Mouse (Mus musculus) hindbrain, embryonic 12.5 days (tissue): ENCODE measurements around the gene Mtmr2. TPM values are rescaled to one million over a fixed set of nuclear protein-coding genes. Genes with fewer than 3 reads are reported as not detected.
A peak's percentile ranks its signal among the peaks of the same experiment; 100 is the strongest.

Source experiments
- ATAC-seq: fragments of 200-750 bp; cut with Nextera tagmentation; 2 replicates; pipeline ENCODE4 v1.8.0; 2017; ENCODE audit warnings: moderate TSS enrichment; ENCODE audit not compliant: low FRiP score
- H3K27ac ChIP-seq: fragments of 300-500 bp; sonication (generic); 2 replicates; pipeline ENCODE4 v1.5.1; 2016; ENCODE audit warnings: mild to moderate bottlenecking
- H3K27me3 ChIP-seq: fragments of 300-500 bp; sonication (generic); 2 replicates; pipeline ENCODE4 v1.6.1; 2016; ENCODE audit warnings: mild to moderate bottlenecking
- H3K36me3 ChIP-seq: fragments of 300-500 bp; sonication (generic); 2 replicates; pipeline ENCODE4 v1.6.1; 2016; ENCODE audit warnings: mild to moderate bottlenecking
- H3K4me1 ChIP-seq: fragments of 300-500 bp; sonication (generic); 2 replicates; pipeline ENCODE4 v1.6.1; 2016
- H3K4me2 ChIP-seq: fragments of 300-500 bp; sonication (generic); replicated peaks from 2 replicates; pipeline ENCODE4 v1.6.1; 2016; ENCODE audit warnings: mild to moderate bottlenecking
- H3K4me3 ChIP-seq: fragments of 300-500 bp; sonication (generic); 2 replicates; pipeline ENCODE4 v1.5.1; 2016; ENCODE audit warnings: mild to moderate bottlenecking
- H3K9ac ChIP-seq: fragments of 300-500 bp; sonication (generic); 2 replicates; pipeline ENCODE4 v1.6.1; 2016; ENCODE audit warnings: mild to moderate bottlenecking, moderate library complexity
- H3K9me3 ChIP-seq: fragments of 300-500 bp; sonication (generic); replicated peaks from 2 replicates; pipeline ENCODE4 v1.6.1; 2016; ENCODE audit warnings: mild to moderate bottlenecking
- WGBS: fragments of 180-500 bp; shearing (Covaris S2); methylation state at CpG from one replicate; pipeline ENCODE4 v1.1.7; 2016; 5-methylcytosine and 5-hydroxymethylcytosine counted together
- polyA plus RNA-seq: library from polyadenylated mRNA; unstranded; fragments of >200 nt; fragmentation: Nextera tagmentation; extraction: Ambion mirVana; gene quantifications from 2 replicates; pipeline ENCODE4 v1.2.1, GENCODE M21; 2016

Gene Mtmr2
- polyA plus RNA-seq, 1 experiment from 2014 or later = 72.7 TPM

- no peaks in the 10 kb centered on the region for H3K27me3 ChIP-seq
- H3K4me1 ChIP-seq = no peaks in the 10 kb centered on the region
- H3K27ac ChIP-seq = no peak overlapping the region
- no peak overlapping the region for H3K9ac ChIP-seq
- H3K9me3 ChIP-seq = no peaks in the 10 kb centered on the region
- no peak overlapping the region for H3K4me2 ChIP-seq
- no peak for ATAC-seq
- peaks cover 69% of the 10 kb centered on the region for H3K36me3 ChIP-seq
- no peak overlapping the region for H3K4me3 ChIP-seq
These were observed 61.7 kb downstream of the Mtmr2 start for GRCm38 (mm10) chr9:13809937-13810336.

- Histone ChIP-seq H3K4me2 (no peak overlapping the region), H3K9ac (no peak overlapping the region), H3K4me1 (no peaks in the 10 kb centered on the region), H3K27ac (no peak overlapping the region), H3K9me3 (no peaks in the 10 kb centered on the region), H3K36me3 (peaks cover 69% of the 10 kb centered on the region), H3K27me3 (no peaks in the 10 kb centered on the region), H3K4me3 (no peak overlapping the region)
- 87% methylated on average over 9 of the region's 9 CpGs for WGBS
- no peak for ATAC-seq
These were observed 70.2 kb downstream of the Mtmr2 start for GRCm38 (mm10) chr9:13818369-13818768.

DNA sequence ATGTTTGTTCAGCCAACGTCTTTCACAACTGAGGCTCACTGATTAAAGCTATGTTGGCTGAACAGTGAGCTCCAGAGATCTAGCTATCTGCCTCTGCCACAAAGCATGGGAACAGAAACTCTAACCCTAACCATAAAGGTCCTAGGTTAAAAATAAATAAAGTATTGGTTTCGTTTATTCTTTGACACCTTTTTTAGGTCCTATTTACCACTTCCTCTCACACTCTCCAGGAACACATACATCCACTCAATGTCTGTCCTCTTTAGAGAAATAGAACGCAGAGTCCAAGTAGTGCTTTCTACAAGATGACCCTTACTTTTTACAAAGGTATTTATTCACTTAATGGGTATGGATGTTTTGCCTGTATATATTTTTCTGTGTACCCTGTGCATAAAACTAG is 72.6 kb downstream of the Mtmr2 start:
- no peak overlapping the region for H3K27ac ChIP-seq
- H3K9me3 ChIP-seq = no peaks in the 10 kb centered on the region
- WGBS = 96% methylated on average over 3 of the region's 3 CpGs
- peaks cover 51% of the 10 kb centered on the region for H3K36me3 ChIP-seq
- H3K27me3 ChIP-seq = no peaks in the 10 kb centered on the region
- no peak overlapping the region for H3K4me2 ChIP-seq
- ATAC-seq = no peak
- no peak overlapping the region for H3K4me3 ChIP-seq
- H3K4me1 ChIP-seq = peaks cover 15% of the 10 kb centered on the region
- H3K9ac ChIP-seq = no peak overlapping the region

DNA sequence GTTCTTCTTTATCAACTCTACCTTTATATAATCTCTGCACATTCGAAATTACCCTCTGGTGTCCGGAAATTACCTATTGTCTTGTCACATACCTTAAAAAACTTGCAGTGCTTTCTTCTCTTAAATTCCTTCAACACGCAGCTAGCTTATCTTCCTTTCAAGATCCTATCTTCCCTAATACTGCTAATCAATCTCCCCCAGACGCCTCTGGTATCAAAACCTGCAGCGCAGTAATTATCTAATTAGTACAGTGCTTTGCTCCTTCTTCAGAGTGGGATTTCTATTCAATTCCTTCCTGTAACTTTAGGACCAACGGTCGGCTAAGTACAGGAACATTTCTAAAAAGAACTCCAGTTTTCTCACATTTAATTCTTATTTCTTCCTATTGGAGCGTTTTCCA is 77.7 kb downstream of the Mtmr2 start:
- Histone ChIP-seq H3K9me3 (no peaks in the 10 kb centered on the region), H3K27me3 (no peaks in the 10 kb centered on the region), H3K4me3 (peak overlapping the region; percentile 90), H3K27ac (peak overlapping the region; percentile 96), H3K4me1 (peaks cover 22% of the 10 kb centered on the region), H3K4me2 (peak overlapping the region; percentile 64), H3K36me3 (peaks cover 15% of the 10 kb centered on the region), H3K9ac (peak overlapping the region; percentile 83)
- ATAC-seq = no peak
- WGBS = 9% methylated on average over 8 of the region's 8 CpGs

GRCm38 (mm10) chr9:13826391-13826805 is 78.2 kb downstream of the Mtmr2 start:
- Histone ChIP-seq H3K27ac (peak overlapping the region; percentile 96), H3K36me3 (peaks cover 15% of the 10 kb centered on the region), H3K4me3 (peak overlapping the region; percentile 90), H3K27me3 (no peaks in the 10 kb centered on the region), H3K4me2 (peak overlapping the region; percentile 64), H3K4me1 (peaks cover 22% of the 10 kb centered on the region), H3K9ac (peak overlapping the region; percentile 83), H3K9me3 (no peaks in the 10 kb centered on the region)
- WGBS = under 1% methylated on average over 31 of the region's 31 CpGs
- peak; percentile 24 for ATAC-seq

- ATAC-seq = peak; percentile 96
- Histone ChIP-seq H3K9me3 (no peaks in the 10 kb centered on the region), H3K4me2 (peak within 1 kb of the TSS; percentile 87), H3K27me3 (no peaks in the 10 kb centered on the region), H3K9ac (peak within 1 kb of the TSS; percentile 91), H3K4me1 (peaks cover 22% of the 10 kb centered on the region), H3K36me3 (peaks cover 20% of the 10 kb centered on the region), H3K4me3 (peak within 1 kb of the TSS; percentile 90), H3K27ac (peak within 1 kb of the TSS; percentile 98)
- WGBS = under 1% methylated on average over 44 of the region's 44 CpGs
These were observed 78.7 kb downstream of the Mtmr2 start, which contains the start of gene Cep57 for GRCm38 (mm10) chr9:13826832-13827405. Cep57 (minus strand) TSS chr9:13827107.

DNA sequence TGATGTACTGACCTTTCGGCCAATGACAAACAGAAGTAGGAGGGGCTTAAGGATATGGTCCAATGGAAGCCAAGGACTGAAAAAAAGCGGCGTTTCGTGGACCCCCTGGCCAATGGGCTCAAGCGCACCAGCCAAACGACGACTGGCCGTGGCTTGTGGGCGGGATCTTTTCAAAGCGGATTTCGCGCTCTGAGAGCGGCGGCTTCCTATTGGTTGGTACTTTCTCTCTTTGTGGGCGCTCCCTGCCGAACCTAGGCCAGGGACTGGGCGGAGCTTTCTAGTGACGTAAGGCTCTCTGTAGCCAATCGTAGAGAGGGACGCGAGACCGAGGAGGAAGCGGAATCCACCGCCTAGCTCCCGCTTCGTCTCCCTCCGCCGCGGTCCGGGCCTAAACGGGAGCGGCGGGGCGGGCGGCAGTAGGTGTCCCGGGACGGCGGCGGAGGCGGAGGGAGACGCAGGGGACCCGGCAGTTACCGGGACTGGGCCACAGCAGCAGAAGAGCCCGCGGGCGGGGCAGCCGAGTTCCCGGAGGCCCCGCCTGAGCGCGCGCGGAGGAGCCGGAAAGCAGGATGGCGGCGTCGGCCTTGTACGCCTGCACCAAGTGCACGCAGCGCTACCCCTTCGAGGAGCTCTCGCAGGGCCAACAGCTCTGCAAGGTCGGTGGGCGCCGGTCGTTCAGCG is 79.3 kb downstream of the Mtmr2 start, which contains the start of gene Fam76b:
TSS of gene Fam76b (plus strand) at position 311 of the 681 bp plus-strand sequence.
- peak within 1 kb of the TSS; percentile 98 for H3K27ac ChIP-seq
- peaks cover 22% of the 10 kb centered on the region for H3K4me1 ChIP-seq
- no peaks in the 10 kb centered on the region for H3K27me3 ChIP-seq
- H3K9me3 ChIP-seq = no peaks in the 10 kb centered on the region
- peaks cover 22% of the 10 kb centered on the region for H3K36me3 ChIP-seq
- peak; percentile 96 for ATAC-seq
- WGBS = under 1% methylated on average over 63 of the region's 67 CpGs
- H3K4me2 ChIP-seq = peak within 1 kb of the TSS; percentile 87
- H3K9ac ChIP-seq = peak within 1 kb of the TSS; percentile 91
- H3K4me3 ChIP-seq = peak within 1 kb of the TSS; percentile 90

- H3K27ac ChIP-seq = peak overlapping the region; percentile 98
- WGBS = 0% methylated on average over 23 of the region's 23 CpGs
- peak overlapping the region; percentile 90 for H3K4me3 ChIP-seq
- H3K9ac ChIP-seq = peak overlapping the region; percentile 91
- H3K4me2 ChIP-seq = peak overlapping the region; percentile 87
- peak; percentile 39 for ATAC-seq
- peaks cover 25% of the 10 kb centered on the region for H3K36me3 ChIP-seq
- H3K9me3 ChIP-seq = no peaks in the 10 kb centered on the region
- no peaks in the 10 kb centered on the region for H3K27me3 ChIP-seq
- H3K4me1 ChIP-seq = peaks cover 22% of the 10 kb centered on the region
These were observed 79.9 kb downstream of the Mtmr2 start for GRCm38 (mm10) chr9:13828087-13828441.

GRCm38 (mm10) chr9:13835256-13835655 is 87.0 kb downstream of the Mtmr2 start:
- Histone ChIP-seq H3K9me3 (no peaks in the 10 kb centered on the region), H3K4me1 (no peaks in the 10 kb centered on the region), H3K9ac (no peak overlapping the region), H3K4me2 (no peak overlapping the region), H3K4me3 (no peak overlapping the region), H3K27me3 (no peaks in the 10 kb centered on the region), H3K36me3 (peaks cover 71% of the 10 kb centered on the region), H3K27ac (no peak overlapping the region)
- ATAC-seq = no peak
- 89% methylated on average over 3 of the region's 3 CpGs for WGBS

DNA sequence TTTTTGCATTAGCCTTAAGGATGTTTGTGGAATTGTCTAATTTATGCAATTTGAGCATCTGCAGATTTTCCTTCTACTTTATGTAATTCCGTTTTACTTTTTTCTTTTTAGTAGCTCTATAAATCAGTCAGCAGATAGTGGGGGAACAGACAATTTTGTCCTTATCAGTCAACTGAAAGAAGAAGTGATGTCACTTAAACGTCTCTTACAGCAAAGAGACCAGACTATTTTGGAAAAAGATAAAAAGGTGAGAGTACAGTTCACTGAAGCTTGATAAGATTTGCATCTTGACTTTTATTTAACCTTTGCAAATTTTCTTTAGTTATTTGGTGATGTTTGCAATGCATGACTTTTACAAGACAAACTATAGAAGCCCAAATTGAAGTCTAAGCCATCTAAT is 88.5 kb downstream of the Mtmr2 start:
- no peak overlapping the region for H3K4me3 ChIP-seq
- no peak for ATAC-seq

GRCm38 (mm10) chr9:13847591-13847990 is 99.4 kb downstream of the Mtmr2 start:
- H3K4me2 ChIP-seq = no peak overlapping the region
- no peak overlapping the region for H3K9ac ChIP-seq
- peaks cover 18% of the 10 kb centered on the region for H3K36me3 ChIP-seq
- ATAC-seq = no peak
- no peaks in the 10 kb centered on the region for H3K9me3 ChIP-seq
- 81% methylated on average over 3 of the region's 3 CpGs for WGBS
- no peak overlapping the region for H3K27ac ChIP-seq
- H3K4me1 ChIP-seq = no peaks in the 10 kb centered on the region
- H3K27me3 ChIP-seq = no peaks in the 10 kb centered on the region
- no peak overlapping the region for H3K4me3 ChIP-seq

More for the DNA sequence above, 88.5 kb downstream of the Mtmr2 start:
- H3K9ac ChIP-seq = no peak overlapping the region
- WGBS = 90% methylated on average over 2 of the region's 2 CpGs
- peaks cover 72% of the 10 kb centered on the region for H3K36me3 ChIP-seq
- H3K9me3 ChIP-seq = no peaks in the 10 kb centered on the region
- no peaks in the 10 kb centered on the region for H3K27me3 ChIP-seq
- H3K4me1 ChIP-seq = no peaks in the 10 kb centered on the region
- H3K27ac ChIP-seq = no peak overlapping the region
- H3K4me2 ChIP-seq = no peak overlapping the region

DNA sequence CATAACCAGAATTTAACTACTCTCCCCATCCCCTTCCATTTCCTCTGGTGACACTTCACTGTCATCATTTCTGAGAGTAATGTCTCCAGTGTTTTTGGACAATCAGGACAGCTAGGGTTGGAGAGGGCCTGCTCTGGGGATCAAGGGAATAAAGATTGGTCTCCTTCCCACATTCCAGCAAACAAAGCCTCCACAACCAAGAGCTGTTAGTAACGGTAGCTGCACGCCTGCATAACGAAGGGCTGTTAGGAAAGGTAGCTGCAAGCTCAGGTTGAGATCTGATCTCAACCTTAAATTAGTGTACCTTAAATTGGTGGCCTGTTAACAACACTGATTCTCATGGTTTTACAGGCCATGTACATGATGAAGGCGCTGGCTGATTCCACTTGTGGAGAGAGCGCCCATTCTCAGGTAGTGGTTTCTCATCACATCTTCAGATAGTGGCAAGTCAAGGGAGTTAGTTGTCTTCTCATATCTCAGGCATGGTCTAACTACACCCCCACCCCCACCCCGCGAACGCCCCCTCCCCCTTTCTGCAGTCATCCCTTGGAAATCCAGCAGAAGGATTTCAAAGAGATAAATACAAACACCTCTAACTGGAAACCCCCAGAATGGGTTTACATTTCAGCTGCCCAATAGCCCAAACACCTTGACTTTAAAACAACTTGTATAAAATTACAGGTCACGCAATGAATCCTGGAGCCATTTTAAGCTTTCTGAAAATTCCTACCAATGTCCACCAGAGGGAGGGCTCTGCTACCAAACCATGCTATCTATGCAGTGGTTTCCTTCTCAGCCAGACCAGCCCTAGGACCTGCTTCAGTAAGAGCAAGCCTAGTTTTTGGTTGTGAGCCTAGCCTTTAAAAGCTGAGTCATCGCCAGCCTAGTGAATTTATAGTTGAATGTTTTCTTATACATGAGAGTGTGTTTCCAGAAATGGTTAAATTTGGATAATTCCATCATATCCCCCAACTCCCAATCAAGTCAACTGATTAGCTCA is 100.6 kb downstream of the Mtmr2 start:
- H3K27me3 ChIP-seq = no peaks in the 10 kb centered on the region
- H3K4me1 ChIP-seq = no peaks in the 10 kb centered on the region
- H3K36me3 ChIP-seq = peaks cover 11% of the 10 kb centered on the region
- H3K4me2 ChIP-seq = no peak overlapping the region
- H3K9ac ChIP-seq = no peak overlapping the region
- ATAC-seq = no peak
- no peaks in the 10 kb centered on the region for H3K9me3 ChIP-seq
- no peak overlapping the region for H3K4me3 ChIP-seq
- WGBS = 78% methylated on average over 10 of the region's 10 CpGs
- no peak overlapping the region for H3K27ac ChIP-seq
